Mouse (Mus musculus) gastrocnemius, adult 18-20 months (tissue): ENCODE results near the gene Arhgef3. TPM values are rescaled to one million over a fixed set of nuclear protein-coding genes. Genes with fewer than 3 reads are reported as not detected.
"Not testable (repeated sequence)": the region's sequence is repeated elsewhere in the genome, so short reads cannot be mapped to it uniquely, and the experiment has no call there.

Source experiments
- DNase-seq: peaks from one replicate; pipeline ENCODE4 v3.0.0; 2021; ENCODE audit warnings: low spot score
- total RNA-seq, 2 experiments: library from RNA; stranded (reverse); gene quantifications; 2 replicates each; pipeline ENCODE4 v1.2.3; 2021

Gene Arhgef3
- total RNA-seq, 2 experiments from 2014 or later: 11.4 to 20.5 TPM

DNA sequence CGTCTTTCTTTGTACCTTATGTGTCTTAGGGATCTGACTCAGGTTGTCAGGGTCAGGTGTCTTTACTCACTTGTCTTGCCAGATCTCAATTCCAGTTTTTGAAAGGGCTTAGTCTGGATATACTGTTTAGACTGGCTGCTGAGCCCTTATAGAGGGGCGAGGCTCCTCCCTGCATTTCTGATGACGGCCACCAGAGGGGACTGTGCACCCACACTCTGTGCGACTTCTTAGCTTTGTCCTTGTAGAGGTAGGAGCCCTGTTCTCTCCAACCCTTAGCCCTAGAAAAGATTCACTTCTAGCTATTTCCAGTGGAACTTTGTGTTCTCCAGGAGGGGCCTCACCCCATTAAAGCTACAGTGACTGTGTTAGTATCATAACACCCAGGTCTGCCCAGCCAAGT is 72.3 kb downstream of the Arhgef3 start:
- peak; percentile 77 for DNase-seq

DNA sequence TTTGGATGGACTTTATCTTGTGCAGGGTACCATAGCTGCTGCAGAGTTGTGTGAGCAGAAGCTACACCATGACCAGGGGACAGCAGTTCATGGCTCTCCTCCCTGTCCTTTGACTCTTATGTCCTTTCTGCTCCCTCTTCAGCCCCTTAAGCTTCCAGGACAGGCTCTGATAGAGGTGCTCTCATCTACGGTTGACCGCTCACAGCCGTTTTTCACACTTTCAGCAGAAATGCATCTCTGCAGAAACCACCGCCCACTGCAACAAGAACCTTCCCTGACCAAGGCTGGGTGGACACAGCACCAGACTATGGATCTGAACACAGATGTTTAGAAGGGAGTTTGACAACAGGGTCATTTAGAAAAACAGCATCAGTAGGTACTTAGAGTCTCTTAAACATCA is 73.2 kb downstream of the Arhgef3 start:
- DNase-seq: no peak

DNA sequence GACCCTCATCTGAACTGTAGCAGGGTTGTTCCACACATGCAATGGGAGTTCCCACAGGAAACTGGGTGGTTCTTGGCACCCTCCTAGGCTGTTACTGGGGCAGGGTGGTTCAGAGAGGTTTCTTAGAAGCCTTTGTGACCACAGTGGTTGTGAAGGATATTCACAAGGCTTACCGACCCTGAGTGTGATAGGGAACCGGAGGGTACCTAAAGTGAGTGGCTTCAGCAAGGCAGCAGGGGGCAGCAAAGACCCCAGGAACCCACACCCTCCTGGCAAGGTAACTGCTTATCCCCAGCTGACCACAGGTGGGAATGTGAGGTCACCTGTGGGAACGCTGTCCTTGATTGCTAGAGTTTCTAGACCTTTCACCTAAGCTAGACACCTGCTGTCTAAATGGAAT is 77.8 kb downstream of the Arhgef3 start:
- DNase-seq: no peak

DNA sequence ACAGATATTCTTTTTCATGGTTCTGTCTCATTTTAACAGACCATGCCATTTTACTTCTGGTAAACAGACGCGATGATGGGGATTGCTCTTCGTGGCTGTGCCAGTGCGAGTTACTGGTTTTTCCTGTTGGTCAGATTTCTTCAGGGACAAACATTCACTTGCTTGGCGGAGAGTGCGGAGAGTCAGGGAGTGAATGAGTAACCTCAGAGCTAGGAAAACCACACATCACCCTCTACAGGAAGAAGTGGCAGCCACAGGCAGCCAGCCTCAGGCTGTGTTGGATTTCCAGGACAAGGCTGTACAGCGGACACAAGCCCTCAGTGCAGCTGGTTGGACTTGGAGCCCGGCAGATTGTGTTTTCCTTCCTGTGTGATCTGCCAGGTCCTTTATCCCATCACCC is 82.3 kb downstream of the Arhgef3 start:
- no peak for DNase-seq

DNA sequence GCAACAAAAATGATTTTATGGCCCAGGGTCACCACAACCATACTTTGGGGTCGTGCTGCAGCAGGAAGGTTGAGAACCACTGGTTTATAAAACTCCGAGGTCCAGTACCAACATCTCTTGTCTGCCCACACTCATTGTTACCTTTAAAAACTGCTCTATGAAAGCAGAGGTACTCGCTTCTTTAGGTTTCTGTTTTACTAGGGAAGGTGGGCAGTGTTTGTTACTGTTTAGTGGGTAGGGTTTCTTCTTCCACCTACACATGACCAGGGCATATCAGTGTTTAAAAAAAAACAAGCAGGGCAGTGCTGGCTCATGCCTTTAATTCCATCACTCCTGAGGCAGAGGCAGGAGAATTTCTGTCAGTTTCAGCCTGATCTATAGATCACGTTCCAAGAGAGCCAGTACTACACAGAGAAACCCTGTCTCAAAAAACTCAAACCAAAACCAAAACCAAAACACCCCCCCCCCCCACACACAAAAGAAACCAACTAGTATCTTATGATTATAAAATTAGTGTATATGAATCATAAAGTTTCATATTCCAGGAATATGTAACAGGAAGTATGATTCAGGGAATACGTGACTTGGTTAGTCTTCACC is 83.9 kb downstream of the Arhgef3 start:
- DNase-seq: no peak

DNA sequence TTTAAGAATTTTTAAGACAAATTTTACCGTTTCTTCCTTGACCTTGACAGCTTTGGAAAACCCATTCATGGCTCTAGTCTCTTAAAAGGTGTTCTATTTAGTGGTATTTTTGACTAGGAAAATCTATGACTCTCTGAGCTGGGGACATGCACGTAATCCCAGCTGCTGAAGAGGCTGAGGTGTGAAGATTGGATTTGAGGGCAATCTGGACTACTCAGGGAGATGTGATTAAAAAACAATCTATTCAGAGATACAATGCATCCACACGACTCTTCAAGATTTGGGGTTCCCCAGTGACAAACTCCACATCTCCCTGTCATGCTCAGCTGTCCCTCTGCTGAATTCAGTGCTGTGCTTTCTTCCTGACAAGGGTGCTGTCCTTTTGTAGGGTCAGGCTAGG is 84.4 kb downstream of the Arhgef3 start:
- DNase-seq: no peak

DNA sequence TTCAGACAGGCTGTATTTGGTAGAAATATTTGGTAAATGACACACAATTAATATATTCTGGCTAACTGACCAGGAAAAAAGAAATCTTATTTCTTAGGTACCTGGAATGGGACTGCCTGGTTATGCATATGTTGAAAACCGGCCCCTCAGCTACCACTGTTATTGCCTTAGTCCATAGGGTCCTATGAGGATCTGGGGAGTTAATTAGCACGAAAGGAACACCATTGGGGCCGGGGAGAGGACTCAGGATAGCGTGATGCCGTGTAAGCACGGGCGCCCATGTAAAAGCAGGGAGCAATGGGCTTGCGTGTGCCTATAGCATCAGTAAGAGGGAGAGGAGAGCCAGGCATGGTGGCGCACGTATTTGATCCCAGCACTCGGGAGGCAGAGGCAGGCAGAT is 85.2 kb downstream of the Arhgef3 start:
- no peak for DNase-seq

DNA sequence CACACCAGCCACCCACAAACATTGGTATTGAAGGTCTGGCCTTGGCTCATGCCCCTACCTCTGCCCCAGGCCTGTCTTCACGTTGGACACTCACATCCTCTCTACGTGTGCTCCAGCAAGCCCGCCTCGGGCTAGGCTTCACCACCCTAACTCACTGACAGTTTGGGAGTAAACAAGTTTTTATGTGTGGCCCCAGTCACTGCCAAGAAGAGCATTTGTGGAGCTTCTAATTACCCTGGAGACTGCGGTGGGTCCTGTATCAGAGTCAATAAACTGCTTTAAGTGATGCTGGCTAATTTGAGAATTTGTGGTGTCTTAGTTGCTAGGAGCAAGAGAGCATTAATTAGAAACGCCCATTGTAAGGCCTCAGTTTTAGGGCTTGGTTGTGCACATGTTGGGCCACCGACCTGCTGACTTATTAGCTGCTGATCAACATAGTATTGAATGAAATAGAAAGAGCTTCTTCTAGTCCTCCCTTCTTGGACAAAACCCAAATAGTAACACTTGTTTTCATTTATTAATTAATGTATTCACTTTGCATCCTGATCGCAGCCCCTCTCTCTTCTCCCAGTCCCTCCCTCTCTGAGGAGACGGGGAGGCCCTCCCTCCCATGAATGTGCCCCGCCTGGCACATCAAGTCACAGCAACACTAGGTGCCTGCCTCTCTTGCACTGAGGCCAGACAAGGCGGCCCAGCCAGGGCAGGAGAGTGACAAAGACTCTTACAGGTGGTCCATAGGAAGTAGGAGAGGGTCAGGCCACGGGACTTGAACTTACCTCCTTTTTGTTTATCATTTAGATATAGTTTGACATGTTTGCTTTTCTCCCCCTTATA is 86.3 kb downstream of the Arhgef3 start:
- DNase-seq: no peak

DNA sequence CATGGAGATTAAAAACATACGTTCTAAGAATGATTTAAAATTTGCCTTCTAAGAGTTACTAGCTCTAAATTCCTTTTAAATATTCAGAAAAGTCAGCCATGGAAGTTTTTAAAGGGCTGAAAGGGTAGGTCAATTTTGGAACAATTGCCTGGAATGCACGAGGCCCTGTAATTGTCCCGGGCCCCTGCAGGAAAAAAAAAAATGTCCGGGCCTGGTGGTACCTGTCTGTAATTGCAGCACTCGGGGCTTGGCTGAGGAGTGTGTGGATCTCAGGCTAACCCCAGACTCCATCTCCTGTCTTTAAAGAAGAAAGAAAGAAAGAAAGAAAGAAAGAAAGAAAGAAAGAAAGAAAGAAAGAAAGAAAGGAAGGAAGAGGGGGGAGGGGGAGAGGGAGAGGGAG is 87.1 kb downstream of the Arhgef3 start:
- DNase-seq: no peak

DNA sequence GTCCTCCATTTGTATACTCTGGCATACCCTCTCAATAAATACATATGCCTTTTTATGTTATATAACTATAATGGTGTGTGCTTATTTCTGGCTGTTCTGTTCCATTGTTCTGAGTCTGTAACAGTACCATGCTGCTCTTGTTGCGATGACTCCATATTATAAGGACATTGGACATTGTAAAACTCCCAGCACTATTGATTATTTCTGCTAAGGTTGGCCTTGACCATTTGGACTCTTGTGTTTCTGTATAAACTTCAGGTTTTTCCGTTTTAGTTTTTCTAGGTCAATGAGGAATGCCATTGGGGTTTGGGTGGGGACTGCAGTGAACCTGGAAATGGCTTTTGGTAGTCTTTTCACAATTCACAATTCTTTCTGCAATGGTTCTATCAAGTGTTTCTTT is 90.0 kb downstream of the Arhgef3 start:
- no peak for DNase-seq

DNA sequence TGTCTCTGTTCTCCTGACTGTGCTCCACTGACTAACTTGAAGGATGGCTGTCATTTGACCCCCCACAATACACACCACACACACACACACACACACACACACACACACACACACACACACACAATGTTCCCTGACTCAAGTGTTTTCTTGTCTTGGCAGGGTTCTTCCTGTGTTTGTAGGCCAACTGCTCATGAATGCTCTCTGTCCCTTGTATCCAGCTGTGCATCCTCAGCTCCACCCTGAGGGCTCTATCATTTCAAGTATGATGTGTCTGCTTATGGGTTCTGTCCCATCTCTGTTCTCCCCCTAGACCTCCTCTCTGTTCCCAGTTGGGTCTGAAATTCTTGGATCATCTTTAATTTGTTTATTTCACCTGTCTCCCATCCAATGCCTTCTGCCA is 91.7 kb downstream of the Arhgef3 start:
- no peak for DNase-seq

DNA sequence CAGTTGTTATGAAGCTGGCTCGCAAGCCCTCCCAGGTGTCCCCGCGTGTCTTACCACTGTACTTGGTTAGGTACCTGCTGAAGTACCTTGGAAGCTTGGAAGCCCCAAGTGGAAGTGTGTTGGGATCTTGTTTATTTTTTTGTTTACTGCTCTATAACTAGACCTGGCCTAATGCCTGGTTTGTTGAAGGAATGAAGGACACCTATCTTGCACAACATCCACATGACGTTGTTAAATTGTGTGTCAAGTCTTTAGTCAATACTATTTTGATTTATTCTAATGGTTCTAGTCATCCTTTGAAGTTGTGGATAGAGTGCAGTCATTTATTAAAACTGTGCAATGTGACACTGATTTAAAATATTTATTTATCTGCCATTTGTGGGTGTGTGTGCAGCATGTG is 94.8 kb downstream of the Arhgef3 start:
- no peak for DNase-seq

DNA sequence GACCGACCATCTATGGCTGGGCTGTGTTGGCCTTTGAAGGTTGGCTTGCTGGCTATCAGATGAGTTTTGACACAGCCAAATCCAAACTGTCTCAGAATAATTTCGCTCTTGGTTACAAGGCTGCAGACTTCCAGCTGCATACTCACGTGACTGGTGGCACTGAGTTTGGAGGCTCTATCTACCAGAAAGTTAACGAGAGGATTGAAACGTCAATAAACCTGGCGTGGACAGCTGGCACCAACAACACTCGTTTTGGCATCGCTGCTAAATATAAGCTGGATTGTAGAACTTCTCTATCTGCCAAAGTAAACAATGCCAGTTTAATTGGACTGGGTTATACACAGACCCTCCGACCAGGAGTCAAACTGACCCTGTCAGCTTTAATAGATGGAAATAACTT is 96.1 kb downstream of the Arhgef3 start:
- not testable (repeated sequence) for DNase-seq

DNA sequence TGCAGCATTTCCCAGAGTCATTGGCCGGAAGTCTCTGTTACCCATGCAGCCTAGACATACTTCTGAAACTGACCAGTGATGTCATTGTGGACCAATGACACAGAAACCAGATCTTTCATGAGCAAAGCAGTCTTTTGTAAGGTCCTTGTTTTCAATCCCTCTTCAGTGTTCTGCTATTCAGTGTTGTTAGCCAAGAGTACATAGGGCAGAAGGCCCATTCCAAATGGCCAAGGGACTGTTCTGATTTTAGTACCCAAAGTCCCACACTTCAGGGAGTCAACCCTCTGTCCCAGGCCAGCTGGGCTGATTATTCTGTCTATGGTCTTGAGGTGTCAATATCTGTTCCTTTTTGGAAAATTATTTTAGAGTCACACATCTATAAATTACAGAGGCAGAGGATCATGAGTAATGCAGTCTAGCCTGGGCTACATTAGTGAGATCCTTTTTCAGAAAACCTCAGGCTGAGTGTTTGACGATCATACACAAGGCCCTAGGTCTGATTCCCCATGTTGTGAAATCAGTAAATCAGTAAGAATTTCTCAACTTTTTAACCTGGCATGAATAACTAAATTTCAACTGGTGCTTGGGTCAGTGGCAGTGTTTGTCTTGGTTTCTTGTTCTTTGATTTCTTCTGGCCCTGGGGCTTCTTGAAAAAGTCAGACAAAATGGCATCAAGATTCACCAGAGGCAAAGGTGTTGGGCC is 97.2 kb downstream of the Arhgef3 start:
- no peak for DNase-seq

DNA sequence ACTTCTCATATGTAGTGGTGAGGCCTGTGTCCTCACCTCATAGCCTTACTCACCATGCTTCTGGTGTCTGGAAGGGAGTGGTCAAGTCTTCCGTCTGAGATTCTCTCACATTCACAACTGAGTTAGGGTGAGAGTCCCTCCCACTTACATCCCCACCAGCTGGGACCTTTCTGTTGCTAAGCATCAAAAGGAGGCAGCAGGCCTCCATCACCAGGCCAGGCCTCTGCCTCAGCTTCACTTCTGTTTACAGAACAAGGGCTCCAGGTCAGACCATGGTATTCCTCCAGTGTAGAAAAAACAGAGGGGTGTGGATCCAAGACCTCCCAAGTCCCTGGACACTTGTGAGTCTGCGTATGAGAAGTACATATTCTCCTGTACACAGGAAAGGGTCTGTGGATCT is 99.5 kb downstream of the Arhgef3 start:
- DNase-seq: no peak

DNA sequence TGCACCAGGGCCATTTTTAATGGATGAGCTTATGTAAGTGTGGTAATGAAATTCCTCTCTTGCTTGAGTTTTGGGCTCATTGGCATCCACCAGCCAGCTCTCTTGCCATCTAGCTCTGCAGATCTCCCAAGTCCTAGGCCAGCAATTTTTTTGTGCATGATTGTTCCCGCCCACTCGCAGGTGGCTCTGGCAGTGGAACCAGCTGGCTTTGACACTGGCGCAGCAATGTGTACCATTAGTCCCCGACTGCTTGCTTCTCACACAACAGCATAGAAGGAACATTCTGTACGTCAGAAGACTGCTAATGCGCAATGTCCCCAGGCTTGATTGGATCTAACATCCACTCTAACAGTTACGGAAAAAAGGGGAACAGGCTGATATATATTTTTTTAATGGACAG is 105.0 kb downstream of the Arhgef3 start:
- no peak for DNase-seq

DNA sequence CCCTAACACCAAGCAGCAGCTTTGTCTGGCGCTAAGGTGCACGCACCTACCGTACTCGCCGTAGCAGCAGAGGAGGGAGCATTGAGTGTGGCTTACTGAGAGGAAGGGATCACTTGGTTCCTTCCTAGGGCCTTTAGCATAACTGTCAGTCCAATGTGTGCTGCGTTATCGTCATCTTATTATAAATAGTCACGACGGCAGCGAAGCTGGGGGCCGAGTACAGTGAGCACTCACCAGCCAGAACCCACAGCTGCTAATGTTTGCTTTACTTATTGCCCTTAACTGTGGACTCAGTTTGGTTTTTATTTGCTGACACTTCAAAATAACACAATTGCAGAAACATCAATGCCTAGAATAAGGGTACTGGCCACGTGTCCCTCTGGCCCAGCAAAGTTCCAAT is 105.6 kb downstream of the Arhgef3 start:
- no peak for DNase-seq

DNA sequence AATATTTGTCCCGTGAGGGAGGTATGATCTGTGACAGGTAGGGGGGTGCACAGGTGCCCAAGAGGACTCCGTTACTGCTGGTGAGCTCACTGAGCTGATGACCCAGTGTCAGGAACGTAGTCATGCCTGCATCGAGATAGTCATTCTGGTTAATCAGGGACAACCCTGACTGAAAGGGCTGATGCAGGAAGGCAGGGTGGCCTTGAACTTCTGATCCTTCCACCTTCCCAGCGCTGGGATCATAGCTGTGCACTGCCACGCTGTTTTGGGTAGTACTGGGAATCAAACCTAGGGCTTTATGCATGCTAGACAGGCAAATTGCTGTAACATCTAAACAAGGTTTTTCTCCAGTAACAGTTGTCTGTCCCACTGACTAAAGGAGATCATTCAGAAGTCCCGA is 109.9 kb downstream of the Arhgef3 start:
- no peak for DNase-seq

DNA sequence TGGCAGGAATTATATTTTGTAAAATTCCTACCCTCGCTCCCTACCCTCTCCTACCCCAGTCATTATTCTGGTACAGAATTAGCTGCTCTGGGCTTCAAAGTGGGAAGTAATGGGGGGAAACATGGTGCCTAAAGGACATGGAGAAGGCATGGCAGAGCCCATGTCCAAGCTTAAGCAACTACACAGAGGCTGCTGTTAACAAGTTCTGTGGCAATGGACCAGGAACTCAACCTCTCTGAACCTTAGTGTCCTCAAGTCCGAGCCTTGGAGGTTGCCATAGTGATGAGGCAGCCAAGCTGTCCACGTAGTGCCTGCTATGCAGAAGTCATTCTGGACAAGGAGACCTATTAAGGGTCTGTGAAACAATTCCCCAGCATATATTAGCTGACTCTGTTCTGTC is 111.6 kb downstream of the Arhgef3 start:
- no peak for DNase-seq

DNA sequence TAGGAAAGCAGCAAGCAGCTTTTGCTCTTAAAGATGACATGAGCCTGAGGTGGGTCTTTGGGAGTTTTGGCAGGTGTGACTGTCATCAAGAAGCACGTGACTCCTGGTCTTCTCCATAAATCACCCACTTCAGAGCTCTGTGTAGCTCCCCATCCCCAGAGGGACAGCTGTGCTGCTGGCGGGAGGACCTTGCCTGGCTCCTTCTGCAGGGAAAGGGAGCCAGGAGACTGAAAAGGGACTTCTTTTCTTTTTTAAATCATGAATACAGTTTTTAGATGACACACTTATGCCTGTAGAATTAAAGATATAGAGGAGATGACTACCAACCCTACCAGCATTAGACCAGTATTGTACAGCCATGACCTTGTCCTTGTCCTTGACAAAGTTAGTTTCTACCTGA is 113.6 kb downstream of the Arhgef3 start:
- no peak for DNase-seq

DNA sequence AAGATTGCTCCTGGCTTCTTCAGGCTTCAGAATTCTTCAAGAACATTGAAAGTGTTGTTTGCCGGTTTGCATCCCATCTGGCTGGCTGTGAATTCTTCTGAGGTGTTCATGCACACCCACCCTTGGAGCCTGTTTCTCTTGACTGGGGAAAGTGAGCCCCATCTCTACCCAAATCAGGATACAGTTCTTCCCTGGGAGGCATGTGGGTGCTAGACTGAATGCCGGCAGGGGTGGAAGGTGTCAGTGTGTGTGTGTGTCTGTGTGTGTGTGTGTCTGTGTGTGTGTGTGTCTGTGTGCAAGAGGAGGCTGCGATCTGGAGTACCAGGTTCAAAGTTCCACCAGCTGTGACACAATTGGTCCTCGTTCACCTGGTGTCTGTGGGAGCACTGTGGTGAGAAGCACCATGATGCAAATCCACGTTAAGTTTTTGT is 114.3 kb downstream of the Arhgef3 start:
- no peak for DNase-seq

DNA sequence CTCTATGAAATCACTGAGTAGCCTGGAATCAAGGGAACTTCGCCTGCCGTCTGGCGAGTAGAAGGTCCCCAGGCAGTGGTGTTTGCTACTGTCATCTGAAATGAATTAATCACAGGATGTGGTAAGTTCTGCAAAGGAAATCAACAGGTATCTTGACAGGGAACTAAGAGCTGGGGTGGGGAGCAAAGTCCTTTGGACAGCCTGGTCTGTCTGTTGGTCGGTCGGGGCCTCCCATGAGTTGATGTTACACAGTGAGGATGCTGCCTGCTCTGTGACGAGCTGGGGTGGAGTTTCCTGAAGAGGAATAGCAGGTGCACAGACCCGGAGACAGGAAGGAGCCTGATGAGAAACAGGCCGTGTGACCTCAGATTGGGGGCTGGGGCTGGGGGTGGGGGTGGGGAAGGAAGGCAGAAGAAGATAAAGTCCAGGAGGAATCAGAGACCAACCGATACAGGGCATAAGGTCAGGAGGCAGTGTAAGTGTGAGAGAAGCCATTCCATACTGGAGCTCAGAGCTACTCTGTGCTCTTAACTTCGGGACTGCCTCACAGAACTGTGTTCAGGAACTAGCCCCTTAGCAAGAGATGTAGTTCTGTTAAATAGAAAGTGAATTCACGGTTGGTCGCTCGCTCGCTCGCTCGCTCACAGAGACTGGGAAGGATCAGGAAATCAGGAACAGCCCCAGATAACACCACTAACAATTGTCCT is 114.9 kb downstream of the Arhgef3 start:
- no peak for DNase-seq
